Mouse (Mus musculus): ENCODE data around the gene Lmln.

DNA sequence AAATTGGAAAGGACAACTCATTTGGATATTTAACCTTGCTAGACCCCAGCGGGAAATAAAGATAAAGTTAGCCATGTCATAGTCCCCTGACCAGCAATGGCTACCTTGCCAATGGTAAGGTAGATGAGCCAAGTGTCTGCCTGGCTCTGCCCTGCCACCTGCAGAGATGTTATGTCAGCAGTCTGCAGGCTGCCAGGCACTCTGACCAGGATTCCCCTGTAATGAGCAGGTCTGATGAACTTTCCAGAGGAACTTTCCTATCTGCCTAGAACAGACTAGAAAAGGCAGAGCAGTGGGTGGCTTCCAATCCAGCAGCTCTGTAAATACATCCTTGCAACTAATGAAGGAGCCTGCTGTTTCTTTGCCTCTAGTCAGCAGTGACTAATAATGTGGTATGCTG lies 47.4 kb upstream of the Lmln start:
- no peak for TF ChIP-seq POLR2A (IDR thresholded peaks at IDR 0.05; ENCODE audit: insufficient read depth, low read depth, low read length)
- TF ChIP-seq CTCF (IDR thresholded peaks at IDR 0.05; ENCODE audit: insufficient read depth, low read depth, low read length): no peak

All from olfactory bulb, adult 2 months (tissue).